Mouse (Mus musculus) spleen, adult 2 months (tissue): ENCODE measurements around the gene Dek.

Source experiments
- CTCF ChIP-seq: fragments of 200-500 bp; IDR thresholded peaks from 2 replicates; pipeline ENCODE4 v1.5.1; 2011; ENCODE audit warnings: mild to moderate bottlenecking, inconsistent platforms; ENCODE audit not compliant: insufficient read depth, insufficient read length, insufficient replicate concordance; ENCODE audit errors: extremely low read depth
- POLR2A ChIP-seq: fragments of 200-500 bp; IDR thresholded peaks from 2 replicates; pipeline ENCODE4 v1.6.1; 2011; ENCODE audit warnings: low read depth, low read length, inconsistent platforms

GRCm38 (mm10) chr13:47149993-47150392 lies 44.0 kb upstream of the Dek start:
- TF ChIP-seq CTCF (no peak), POLR2A (no peak)
